Mouse (Mus musculus) heart, postnatal 14 days (tissue): ENCODE results near the gene Dtnb. TPM values are rescaled to one million over a fixed set of nuclear protein-coding genes. Genes with fewer than 3 reads are reported as not detected.
A peak's percentile ranks its signal among the peaks of the same experiment; 100 is the strongest.

Experiments
- DNase-seq, 2 experiments: peaks; one replicate each; pipeline ENCODE4 v3.0.0; 2021 to 2022
- intact Hi-C: fragments of 180-260 bp; cut with DNase I; formaldehyde crosslinking; loops from one replicate; pipeline ENCODE4 v1.15.1; 2025
- total RNA-seq, 2 experiments: library from RNA; stranded (reverse); gene quantifications; 2 replicates each; pipeline ENCODE4 v1.2.3; 2021

The Dtnb gene
- total RNA-seq, 2 experiments from 2014 or later = 5.0 to 5.5 TPM

GRCm38 (mm10) chr12:3788421-3789051 lies 216.4 kb downstream of the Dtnb start:
- intact Hi-C loops = no loop called here
- no peak for DNase-seq

DNA sequence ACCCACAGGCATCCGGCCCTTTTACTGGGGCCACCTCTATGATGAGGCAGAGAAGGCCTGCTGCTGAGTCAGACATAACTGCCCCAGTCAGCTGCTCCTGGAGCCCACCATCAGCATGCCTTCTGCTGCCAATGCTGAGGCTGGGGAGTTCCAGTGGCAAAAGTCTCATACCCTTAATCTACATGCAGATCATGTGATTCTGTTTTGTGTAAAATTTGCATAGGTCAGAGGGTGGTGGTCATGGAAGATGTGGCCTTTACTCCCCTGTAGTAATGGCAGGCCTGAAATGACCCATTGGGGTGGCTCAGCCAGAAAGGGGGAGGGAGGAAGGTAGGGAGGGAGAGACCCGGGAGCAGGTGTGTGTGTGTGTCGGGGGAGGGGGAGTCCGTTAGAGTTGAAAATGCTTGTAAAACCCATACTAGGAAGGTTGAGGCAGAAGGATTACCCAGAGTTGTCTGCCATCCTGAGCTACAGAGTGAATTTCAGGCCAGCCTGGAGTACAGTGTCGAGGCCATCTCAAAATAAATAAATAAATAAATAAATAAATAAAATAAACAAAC lies 217.5 kb downstream of the Dtnb start:
- intact Hi-C loops = loop anchor here (10.0 kb wide), 1 partner anchor 215 kb away; the partner anchor contains the start of gene Dtnb
- DNase-seq = no peak

DNA sequence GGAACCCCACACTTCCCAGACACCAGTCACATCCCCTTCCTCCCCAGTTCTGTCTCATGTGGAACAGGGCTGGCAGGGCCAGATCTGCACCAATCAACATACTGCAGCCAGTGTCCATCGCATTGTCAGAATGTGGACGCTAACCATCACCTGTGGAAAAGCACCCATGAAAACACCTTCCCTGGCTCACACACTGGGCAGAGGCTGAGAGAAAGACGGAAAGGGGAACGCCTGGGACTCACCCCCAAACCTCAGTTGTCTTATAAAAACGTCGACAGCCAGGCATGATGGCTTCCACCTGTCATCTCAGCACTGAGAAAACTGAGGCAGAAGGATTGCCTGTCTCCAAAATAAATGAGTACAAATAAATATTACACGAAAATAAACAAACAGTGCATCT lies 219.1 kb downstream of the Dtnb start:
- DNase-seq = no peak
- intact Hi-C loops = loop anchor here (10.0 kb wide), 1 partner anchor 216 kb away; the partner anchor contains the start of gene Dtnb

DNA sequence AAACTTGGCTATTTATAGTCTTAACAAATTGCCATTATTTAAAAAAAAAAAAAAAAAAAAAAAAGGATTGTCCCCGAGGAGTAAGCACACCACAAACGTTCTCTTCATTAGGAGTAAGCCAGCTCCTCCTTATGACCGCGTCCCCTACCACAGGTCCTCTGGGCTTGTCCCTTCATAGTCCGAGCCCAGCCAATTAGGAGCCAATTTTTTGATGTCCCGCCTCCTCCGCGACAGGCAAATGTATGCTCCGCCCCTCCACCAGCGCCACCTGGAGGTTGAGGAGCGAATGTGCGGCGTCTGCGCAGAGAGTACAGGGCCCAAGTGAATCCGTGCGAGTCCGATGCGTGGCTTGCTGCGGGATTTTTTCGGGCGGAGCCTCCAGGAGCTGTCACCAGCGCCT lies 219.6 kb downstream of the Dtnb start:
- intact Hi-C loops = loop anchor here (2.0 to 10.0 kb wide), 3 partner anchors 33 to 217 kb away; partner anchors contain the start of gene Dtnb
- peak; percentile 96 to 98 for DNase-seq

- DNase-seq = no peak
- intact Hi-C loops = loop anchor here (2.0 to 10.0 kb wide), 3 partner anchors 33 to 217 kb away; partner anchors contain the start of gene Dtnb
These were observed 220.1 kb downstream of the Dtnb start for GRCm38 (mm10) chr12:3792248-3792647.

GRCm38 (mm10) chr12:3795569-3795968 lies 223.4 kb downstream of the Dtnb start:
- no peak for DNase-seq
- intact Hi-C loops = loop anchor here (10.0 kb wide), 1 partner anchor 221 kb away; the partner anchor contains the start of gene Dtnb

DNA sequence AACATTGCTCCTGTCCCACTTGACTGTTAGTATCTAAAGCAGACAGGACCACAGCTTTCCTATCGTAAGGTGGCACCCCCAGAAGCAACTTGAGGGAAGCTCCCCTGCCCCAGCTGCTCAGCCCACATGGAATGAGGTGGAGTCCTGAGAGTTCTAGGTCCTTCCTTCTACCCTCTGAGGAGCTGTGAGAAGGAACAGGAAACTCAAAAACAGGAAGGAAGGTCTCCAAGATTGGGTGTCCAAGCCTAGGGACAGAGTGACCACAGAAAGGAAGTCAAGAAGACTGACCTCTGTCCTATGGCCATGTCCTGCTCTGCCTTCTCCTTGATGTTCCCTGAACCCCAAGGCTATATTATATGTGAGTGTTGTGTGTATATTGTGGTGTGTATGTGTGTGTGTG lies 227.4 kb downstream of the Dtnb start:
- intact Hi-C loops = loop anchor here (10.0 kb wide), 1 partner anchor 225 kb away; the partner anchor contains the start of gene Dtnb
- no peak for DNase-seq

DNA sequence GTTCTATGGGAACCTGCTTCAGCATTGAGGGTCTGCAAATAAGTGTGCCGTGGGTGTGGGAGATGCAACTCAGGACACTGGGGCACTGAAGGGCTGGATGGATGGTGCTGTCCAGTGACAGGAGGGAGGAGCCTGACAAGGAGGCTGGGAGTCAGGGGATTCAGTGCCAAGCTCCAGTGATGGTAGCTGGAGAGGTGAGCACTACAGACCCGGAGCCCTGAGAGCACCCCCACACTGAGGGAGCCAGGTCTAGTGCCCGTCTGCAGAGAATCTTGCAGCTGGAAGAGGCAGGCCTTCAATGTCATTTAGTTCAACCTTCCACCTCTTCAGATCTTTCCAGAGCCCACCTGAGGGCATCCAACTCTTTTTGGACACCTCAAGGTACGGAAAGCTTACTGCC lies 233.7 kb downstream of the Dtnb start, which contains the start of gene Dnmt3a:
Gene Dnmt3a (plus strand): TSS at position 156 of the 400 bp plus-strand sequence.
- DNase-seq = no peak
- intact Hi-C loops = loop anchor here (2.0 to 5.0 kb wide), 3 partner anchors 21 to 66 kb away; no protein-coding TSS in a partner anchor

DNA sequence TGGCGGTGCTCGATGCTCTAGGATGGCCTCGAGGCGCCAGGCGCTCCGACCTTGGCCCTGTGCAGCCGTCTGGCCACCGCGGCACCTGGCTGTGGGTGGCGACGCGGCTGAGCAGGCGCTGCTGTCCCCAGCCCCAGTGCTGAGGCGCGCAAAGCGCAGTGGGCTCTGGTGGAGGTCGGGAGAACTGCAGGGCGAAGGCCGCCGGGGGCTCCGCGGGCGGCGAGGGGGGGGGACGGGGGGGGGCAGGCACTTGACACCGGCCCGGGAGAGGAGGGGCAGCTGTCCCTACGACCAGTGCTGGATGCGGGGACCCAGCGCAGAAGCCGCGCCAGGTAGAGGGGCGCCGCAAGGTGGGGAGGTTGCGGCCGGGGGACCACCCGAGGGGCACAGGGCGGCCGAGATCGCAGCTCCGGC lies 234.1 kb downstream of the Dtnb start:
- intact Hi-C loops = loop anchor here (2.0 to 5.0 kb wide), 2 partner anchors 45 to 66 kb away; no protein-coding TSS in a partner anchor
- peak; percentile 89 to 93 for DNase-seq

DNA sequence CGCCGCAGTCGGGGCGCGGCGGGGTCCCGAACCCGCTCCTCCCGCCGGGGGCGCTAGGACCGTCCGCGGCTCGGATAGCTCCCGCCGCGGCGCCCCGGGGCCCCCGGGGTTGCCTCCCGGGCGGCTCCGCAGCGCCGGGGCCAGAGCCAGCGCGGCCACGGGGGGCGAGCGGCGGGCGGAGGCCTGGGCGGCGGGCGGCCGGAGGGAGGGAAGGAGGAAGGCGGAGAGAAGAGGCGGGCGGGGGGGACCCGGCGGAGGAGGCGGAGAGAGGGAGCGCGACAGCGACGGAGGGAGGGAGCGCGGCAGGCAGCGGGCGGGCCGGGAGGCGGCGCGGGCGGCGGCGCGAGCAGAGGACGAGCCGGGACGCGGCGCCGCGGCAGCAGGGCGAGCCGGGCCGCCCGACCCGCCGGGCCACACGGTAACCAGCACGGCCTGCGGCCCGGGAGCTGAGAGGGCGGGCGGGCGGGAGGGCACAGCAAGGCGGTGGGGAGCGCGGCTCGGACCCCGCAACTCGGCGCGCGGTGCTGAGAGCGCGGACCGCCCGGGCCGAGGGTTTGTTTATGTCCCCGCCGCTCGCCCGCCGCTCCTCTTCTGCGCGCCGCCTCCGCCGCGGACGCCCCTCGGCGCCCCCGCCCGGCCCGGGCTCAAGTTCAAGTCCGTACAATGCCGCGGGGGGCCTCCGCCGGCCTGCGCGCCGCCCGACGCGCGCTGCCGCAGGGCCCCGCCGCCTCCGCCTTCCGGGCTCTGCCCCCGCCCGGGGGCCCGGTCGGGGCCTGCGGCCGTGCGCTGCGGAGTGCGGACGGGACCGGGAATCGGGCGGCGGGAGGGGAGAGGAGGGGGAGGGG lies 234.7 kb downstream of the Dtnb start:
- peak; percentile 81 to 85 for DNase-seq
- intact Hi-C loops = loop anchor here (2.0 to 5.0 kb wide), 2 partner anchors 46 to 65 kb away; no protein-coding TSS in a partner anchor

DNA sequence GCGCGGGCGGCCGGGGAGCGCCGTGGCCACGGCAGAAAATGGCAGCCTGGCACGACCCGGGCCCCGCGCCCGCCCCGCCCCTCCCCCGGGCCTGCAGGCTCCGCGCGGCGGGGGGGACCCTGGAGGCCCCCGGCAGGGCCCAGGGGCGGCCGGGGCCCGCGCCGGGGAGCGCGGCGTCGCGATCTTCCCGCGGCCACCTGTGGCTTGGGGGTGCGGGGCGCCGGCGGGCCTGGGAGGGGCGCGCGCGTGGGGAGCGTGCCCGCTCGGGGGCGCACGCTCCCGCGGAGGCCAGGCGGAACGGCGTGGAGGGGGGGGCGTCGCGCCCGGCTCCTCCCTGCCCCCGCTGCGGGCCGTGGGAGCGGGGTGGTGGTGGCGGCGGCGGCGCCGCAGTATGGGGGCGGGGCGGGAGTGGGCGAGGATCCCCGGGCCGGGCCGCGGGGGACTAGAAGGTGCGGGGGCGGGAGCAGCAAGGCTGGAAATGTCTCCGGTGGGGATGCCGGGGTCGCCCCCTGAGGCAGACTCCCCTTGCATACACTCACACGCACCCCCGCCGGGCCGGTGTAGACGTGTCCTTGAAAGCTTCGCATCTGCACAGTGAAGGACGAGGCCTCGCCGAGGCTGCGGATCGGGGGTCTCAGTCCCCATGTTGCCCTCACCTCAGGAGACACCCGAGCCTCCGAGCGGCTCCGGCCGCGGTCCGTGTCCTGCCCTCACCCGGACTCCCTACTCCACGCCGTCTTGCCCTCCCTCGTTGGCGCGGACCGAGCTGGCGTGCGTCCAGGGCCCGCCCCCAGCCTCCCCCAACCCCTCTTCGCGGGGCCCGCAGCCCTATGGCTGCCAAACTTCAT lies 235.6 kb downstream of the Dtnb start:
- intact Hi-C loops = loop anchor here (2.0 to 5.0 kb wide), 2 partner anchors 47 to 65 kb away; no protein-coding TSS in a partner anchor
- DNase-seq = peak; percentile 77 to 78

- intact Hi-C loops = loop anchor here (5.0 kb wide), 1 partner anchor 64 kb away; no protein-coding TSS in a partner anchor
- DNase-seq = no peak
These were observed 236.3 kb downstream of the Dtnb start for GRCm38 (mm10) chr12:3808396-3808981.

DNA sequence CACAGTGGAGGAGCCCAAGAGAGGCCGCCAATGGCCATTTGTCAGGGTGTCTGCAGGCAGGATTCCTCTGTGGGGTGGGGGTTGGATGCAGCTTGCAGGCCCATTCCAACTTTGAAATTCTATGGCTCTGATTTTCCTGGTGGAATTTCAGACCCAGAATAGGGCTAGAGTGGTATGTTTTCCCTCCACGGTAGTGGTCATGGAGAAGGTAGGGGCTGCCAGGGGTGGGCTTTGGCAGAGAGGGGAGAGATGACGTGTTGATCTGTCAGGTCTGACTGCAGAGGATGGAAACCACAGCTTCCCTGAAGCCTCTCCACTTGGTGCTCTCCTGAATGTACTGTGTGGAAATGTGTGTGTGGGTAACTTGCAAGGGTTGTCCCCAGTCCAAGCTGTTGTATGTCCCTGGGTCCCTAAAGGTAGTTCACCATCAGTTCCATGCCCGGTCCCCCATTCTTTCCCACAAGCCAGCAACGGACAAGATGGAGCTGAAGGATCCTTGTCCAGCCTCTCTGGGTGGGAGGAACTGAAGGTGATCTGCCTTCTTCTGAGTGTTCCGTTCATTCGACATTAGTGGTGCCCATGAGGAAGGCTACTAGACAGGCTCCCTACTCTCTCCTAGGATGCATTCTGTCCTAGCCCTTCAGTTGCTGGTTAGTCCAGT lies 237.5 kb downstream of the Dtnb start:
- intact Hi-C loops = loop anchor here (5.0 kb wide), 1 partner anchor 63 kb away; no protein-coding TSS in a partner anchor
- no peak for DNase-seq

GRCm38 (mm10) chr12:3810455-3810854 lies 238.3 kb downstream of the Dtnb start:
- intact Hi-C loops = no loop called here
- DNase-seq = no peak

DNA sequence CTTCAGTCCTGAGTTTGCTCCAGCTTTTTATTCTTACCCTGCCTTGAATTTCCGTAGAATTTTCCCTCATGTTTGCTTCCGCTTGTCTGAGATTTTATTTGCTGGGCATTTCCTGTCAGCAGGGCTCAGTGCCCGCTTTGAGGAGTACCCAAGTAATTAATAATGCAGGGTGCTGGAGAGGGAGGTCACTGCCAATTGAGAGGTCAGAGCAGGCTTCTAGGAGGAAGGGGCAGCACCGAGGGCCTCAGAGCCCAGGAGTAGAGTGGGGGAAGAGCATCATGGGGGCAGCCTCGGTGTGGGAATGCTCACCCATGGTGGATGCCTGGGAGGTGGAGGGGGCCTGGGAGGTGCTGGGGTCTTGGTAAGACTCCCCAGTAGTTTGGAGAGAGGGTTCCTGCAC lies 239.4 kb downstream of the Dtnb start:
- intact Hi-C loops = no loop called here
- DNase-seq = no peak

DNA sequence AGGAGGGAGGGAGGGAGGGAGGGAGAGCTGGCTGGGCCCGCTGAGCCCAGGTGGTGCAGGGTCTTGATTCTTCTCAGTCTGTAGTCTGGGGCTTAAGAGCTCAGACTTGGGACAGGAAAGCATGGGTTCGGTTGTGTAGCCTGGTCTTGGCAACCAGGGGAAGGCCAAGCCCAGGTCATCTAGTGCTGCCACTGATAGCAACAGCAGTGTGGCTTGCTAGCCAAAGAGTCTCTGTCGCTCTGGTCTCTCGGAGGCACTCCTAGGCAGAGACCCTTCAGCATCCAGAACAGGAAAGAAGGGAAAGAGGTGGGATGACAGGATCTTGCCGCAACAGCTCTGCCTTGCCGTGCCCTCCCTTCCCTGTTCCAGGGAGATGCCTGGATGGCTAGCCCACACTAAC lies 240.1 kb downstream of the Dtnb start:
- intact Hi-C loops = no loop called here
- no peak for DNase-seq

GRCm38 (mm10) chr12:3813138-3813537 lies 241.0 kb downstream of the Dtnb start:
- no peak for DNase-seq
- intact Hi-C loops = no loop called here

GRCm38 (mm10) chr12:3815386-3815785 lies 243.2 kb downstream of the Dtnb start:
- no peak for DNase-seq
- intact Hi-C loops = loop anchor here (2.0 kb wide), 1 partner anchor 17 kb away; no protein-coding TSS in a partner anchor

DNA sequence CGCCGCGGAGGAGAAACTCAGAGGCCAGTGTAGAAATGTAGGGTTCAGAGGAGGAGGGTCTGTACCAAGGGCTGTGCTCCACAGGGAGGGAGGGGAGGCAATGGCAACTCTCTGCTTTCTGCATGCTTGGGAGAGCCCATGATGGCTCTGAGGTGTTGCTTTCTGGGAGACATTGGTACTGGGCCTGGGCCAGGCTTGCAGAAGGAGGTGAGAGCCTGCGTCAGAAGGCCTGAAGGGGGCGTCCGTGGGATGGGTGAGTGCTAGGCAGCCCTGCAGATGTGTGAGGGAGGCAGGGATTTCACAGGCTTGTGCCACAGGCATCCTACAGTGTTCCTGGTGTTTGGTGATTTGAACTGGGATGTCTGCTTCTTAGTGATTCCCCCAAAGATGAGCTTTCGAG lies 244.9 kb downstream of the Dtnb start:
- DNase-seq = no peak
- intact Hi-C loops = no loop called here
